Mouse (Mus musculus): ENCODE results near the gene Slc16a3. TPM values are rescaled to one million over a fixed set of nuclear protein-coding genes. Genes with fewer than 3 reads are reported as not detected.

Slc16a3 gene
- polyA plus RNA-seq, 1 experiment, result 9.7 TPM

GRCm38 (mm10) chr11:120973318-120973717 is 25.0 kb downstream of the Slc16a3 start:
- no peaks in the 10 kb centered on the region for H3K27me3 ChIP-seq (ENCODE audit: control insufficient read depth, insufficient read depth, insufficient read length)
- no peak for TF ChIP-seq TCF3 (IDR thresholded peaks at IDR 0.05; ENCODE audit: insufficient read length, low read depth)
- TF ChIP-seq REST (IDR thresholded peaks at IDR 0.05; ENCODE audit: insufficient read depth, insufficient read length), result no peak
- TF ChIP-seq TCF12 (IDR thresholded peaks at IDR 0.05; ENCODE audit: insufficient read depth, poor library complexity, severe bottlenecking), result no peak
- TF ChIP-seq USF1 (IDR thresholded peaks at IDR 0.05; ENCODE audit: low read depth), result no peak
- no peak for TF ChIP-seq MYOG (IDR thresholded peaks at IDR 0.05; ENCODE audit: control insufficient read depth in 1 of 3, insufficient read depth in 1 of 3, insufficient read length in 2 of 3, low read depth in 2 of 3)
- no peak for TF ChIP-seq E2F4 (IDR thresholded peaks at IDR 0.05; ENCODE audit: insufficient read depth)
- no peak for TF ChIP-seq MYOD1 (IDR thresholded peaks at IDR 0.05; ENCODE audit: control insufficient read depth in 1 of 3, insufficient read length in 2 of 3, low read depth in 2 of 3)
- TF ChIP-seq CEBPB (IDR thresholded peaks at IDR 0.05; ENCODE audit: insufficient read depth, poor library complexity, severe bottlenecking), result no peak
- no peak for TF ChIP-seq SRF (IDR thresholded peaks at IDR 0.05; ENCODE audit: control insufficient read depth, insufficient read length, low read depth)
- TF ChIP-seq POLR2A (IDR thresholded peaks at IDR 0.05; ENCODE audit: insufficient read length, low read depth), result no peak
- no peak for TF ChIP-seq MAX (IDR thresholded peaks at IDR 0.05; ENCODE audit: low read depth)
- TF ChIP-seq POLR2AphosphoS2 (IDR thresholded peaks at IDR 0.05; ENCODE audit: insufficient read length, low read depth), result no peak
- peaks cover 76% of the 10 kb centered on the region for H3K36me3 ChIP-seq (ENCODE audit: control insufficient read depth, insufficient read depth)
- H3ac ChIP-seq (ENCODE audit: control insufficient read depth, insufficient read length), result no peak overlapping the region
- H3K4me3 ChIP-seq, result no peak overlapping the region
- H3K4me2 ChIP-seq (ENCODE audit: low read depth), result no peak overlapping the region
- peaks cover 58% of the 10 kb centered on the region for H3K79me2 ChIP-seq (ENCODE audit: control insufficient read depth, insufficient read depth)

DNA sequence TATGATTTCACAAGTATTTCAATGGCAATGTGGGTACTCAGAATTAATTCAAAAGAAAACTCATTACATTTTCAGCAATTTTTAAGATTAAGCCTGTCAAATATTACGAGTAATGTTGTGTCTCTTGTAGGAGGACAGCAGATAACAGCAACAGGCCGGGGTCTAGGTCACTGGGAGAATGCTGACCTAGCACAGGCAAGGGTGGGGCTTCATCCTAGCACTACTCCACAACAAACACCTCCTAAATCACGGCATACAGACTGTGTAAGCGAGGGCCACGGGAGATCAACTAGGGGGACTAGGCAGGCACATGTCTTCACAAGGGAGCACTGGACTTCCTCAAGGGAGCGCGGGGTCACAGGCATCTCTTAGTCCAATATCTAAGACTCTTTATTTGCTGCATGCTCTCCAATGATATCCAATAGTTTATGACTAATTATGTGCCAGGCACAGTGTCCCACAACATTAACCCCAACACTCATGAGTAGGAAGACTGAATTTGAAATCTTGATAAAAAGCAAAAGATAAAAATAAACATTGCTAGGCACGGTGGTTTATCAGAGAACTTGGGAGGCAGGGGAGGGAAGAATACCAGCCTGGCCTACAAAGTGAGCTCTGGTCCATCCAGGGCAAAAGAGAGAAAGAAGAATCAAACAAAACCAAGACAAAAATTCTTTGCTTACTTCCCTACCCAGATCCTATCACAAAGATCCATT is 31.6 kb downstream of the Slc16a3 start:
- Histone ChIP-seq H3K4me2 (ENCODE audit: low read depth) (no peak overlapping the region), H3K27me3 (ENCODE audit: control insufficient read depth, insufficient read depth, insufficient read length) (no peaks in the 10 kb centered on the region), H3K79me2 (ENCODE audit: control insufficient read depth, insufficient read depth) (peaks cover 97% of the 10 kb centered on the region), H3K4me3 (no peak overlapping the region), H3ac (ENCODE audit: control insufficient read depth, insufficient read length) (no peak overlapping the region), H3K36me3 (ENCODE audit: control insufficient read depth, insufficient read depth) (peaks cover 75% of the 10 kb centered on the region)
- TF ChIP-seq MAX (IDR thresholded peaks at IDR 0.05; ENCODE audit: low read depth) (no peak), CEBPB (IDR thresholded peaks at IDR 0.05; ENCODE audit: insufficient read depth, poor library complexity, severe bottlenecking) (no peak), TCF3 (IDR thresholded peaks at IDR 0.05; ENCODE audit: insufficient read length, low read depth) (no peak), MYOG (IDR thresholded peaks at IDR 0.05; ENCODE audit: control insufficient read depth in 1 of 3, insufficient read depth in 1 of 3, insufficient read length in 2 of 3, low read depth in 2 of 3) (no peak), TCF12 (IDR thresholded peaks at IDR 0.05; ENCODE audit: insufficient read depth, poor library complexity, severe bottlenecking) (no peak), USF1 (IDR thresholded peaks at IDR 0.05; ENCODE audit: low read depth) (no peak), REST (IDR thresholded peaks at IDR 0.05; ENCODE audit: insufficient read depth, insufficient read length) (no peak), POLR2A (IDR thresholded peaks at IDR 0.05; ENCODE audit: insufficient read length, low read depth) (no peak), POLR2AphosphoS2 (IDR thresholded peaks at IDR 0.05; ENCODE audit: insufficient read length, low read depth) (no peak), SRF (IDR thresholded peaks at IDR 0.05; ENCODE audit: control insufficient read depth, insufficient read length, low read depth) (no peak), E2F4 (IDR thresholded peaks at IDR 0.05; ENCODE audit: insufficient read depth) (no peak), MYOD1 (IDR thresholded peaks at IDR 0.05; ENCODE audit: control insufficient read depth in 1 of 3, insufficient read length in 2 of 3, low read depth in 2 of 3) (no peak)

- H3ac ChIP-seq (ENCODE audit: control insufficient read depth, insufficient read length), result no peak overlapping the region
- H3K4me3 ChIP-seq, result no peak overlapping the region
- TF ChIP-seq POLR2A (IDR thresholded peaks at IDR 0.05; ENCODE audit: insufficient read length, low read depth) (no peak), MYOG (IDR thresholded peaks at IDR 0.05; ENCODE audit: control insufficient read depth in 1 of 3, insufficient read depth in 1 of 3, insufficient read length in 2 of 3, low read depth in 2 of 3) (no peak), TCF3 (IDR thresholded peaks at IDR 0.05; ENCODE audit: insufficient read length, low read depth) (no peak), USF1 (IDR thresholded peaks at IDR 0.05; ENCODE audit: low read depth) (no peak), MAX (IDR thresholded peaks at IDR 0.05; ENCODE audit: low read depth) (no peak), REST (IDR thresholded peaks at IDR 0.05; ENCODE audit: insufficient read depth, insufficient read length) (no peak), E2F4 (IDR thresholded peaks at IDR 0.05; ENCODE audit: insufficient read depth) (no peak), CEBPB (IDR thresholded peaks at IDR 0.05; ENCODE audit: insufficient read depth, poor library complexity, severe bottlenecking) (no peak), MYOD1 (IDR thresholded peaks at IDR 0.05; ENCODE audit: control insufficient read depth in 1 of 3, insufficient read length in 2 of 3, low read depth in 2 of 3) (no peak), SRF (IDR thresholded peaks at IDR 0.05; ENCODE audit: control insufficient read depth, insufficient read length, low read depth) (no peak), TCF12 (IDR thresholded peaks at IDR 0.05; ENCODE audit: insufficient read depth, poor library complexity, severe bottlenecking) (no peak), POLR2AphosphoS2 (IDR thresholded peaks at IDR 0.05; ENCODE audit: insufficient read length, low read depth) (no peak)
- H3K79me2 ChIP-seq (ENCODE audit: control insufficient read depth, insufficient read depth), result peaks cover 95% of the 10 kb centered on the region
- peaks cover 74% of the 10 kb centered on the region for H3K36me3 ChIP-seq (ENCODE audit: control insufficient read depth, insufficient read depth)
- H3K27me3 ChIP-seq (ENCODE audit: control insufficient read depth, insufficient read depth, insufficient read length), result no peaks in the 10 kb centered on the region
- H3K4me2 ChIP-seq (ENCODE audit: low read depth), result no peak overlapping the region
Observed at GRCm38 (mm10) chr11:120980427-120981035, 32.3 kb downstream of the Slc16a3 start.

DNA sequence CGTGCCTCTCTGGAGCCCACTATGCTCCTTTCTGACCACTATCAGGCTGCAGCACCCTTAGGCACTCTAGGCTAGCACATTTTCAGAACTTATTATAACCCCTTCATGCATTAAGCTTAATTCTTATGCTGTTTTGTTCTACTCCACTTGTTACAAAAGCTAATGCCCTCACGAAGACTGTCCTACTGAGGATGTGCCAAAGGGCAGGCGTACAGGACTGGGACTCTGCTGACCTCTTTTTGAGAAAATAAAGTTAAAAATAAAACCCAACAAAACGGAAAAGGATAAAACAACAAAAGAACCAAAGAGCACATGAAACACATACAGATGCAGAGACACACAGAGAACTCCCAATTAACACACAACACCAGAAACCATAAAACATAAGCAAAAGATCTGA is 33.4 kb downstream of the Slc16a3 start:
- H3K36me3 ChIP-seq (ENCODE audit: control insufficient read depth, insufficient read depth), result peaks cover 67% of the 10 kb centered on the region
- TF ChIP-seq TCF3 (IDR thresholded peaks at IDR 0.05; ENCODE audit: insufficient read length, low read depth) (no peak), POLR2A (IDR thresholded peaks at IDR 0.05; ENCODE audit: insufficient read length, low read depth) (no peak), E2F4 (IDR thresholded peaks at IDR 0.05; ENCODE audit: insufficient read depth) (no peak), SRF (IDR thresholded peaks at IDR 0.05; ENCODE audit: control insufficient read depth, insufficient read length, low read depth) (no peak), POLR2AphosphoS2 (IDR thresholded peaks at IDR 0.05; ENCODE audit: insufficient read length, low read depth) (no peak), TCF12 (IDR thresholded peaks at IDR 0.05; ENCODE audit: insufficient read depth, poor library complexity, severe bottlenecking) (no peak), MYOD1 (IDR thresholded peaks at IDR 0.05; ENCODE audit: control insufficient read depth in 1 of 3, insufficient read length in 2 of 3, low read depth in 2 of 3) (no peak), USF1 (IDR thresholded peaks at IDR 0.05; ENCODE audit: low read depth) (no peak), REST (IDR thresholded peaks at IDR 0.05; ENCODE audit: insufficient read depth, insufficient read length) (no peak), CEBPB (IDR thresholded peaks at IDR 0.05; ENCODE audit: insufficient read depth, poor library complexity, severe bottlenecking) (no peak), MAX (IDR thresholded peaks at IDR 0.05; ENCODE audit: low read depth) (no peak)
- no peaks in the 10 kb centered on the region for H3K27me3 ChIP-seq (ENCODE audit: control insufficient read depth, insufficient read depth, insufficient read length)
- no peak overlapping the region for H3K4me3 ChIP-seq
- no peak overlapping the region for H3K4me2 ChIP-seq (ENCODE audit: low read depth)
- no peak overlapping the region for H3ac ChIP-seq (ENCODE audit: control insufficient read depth, insufficient read length)
- H3K79me2 ChIP-seq (ENCODE audit: control insufficient read depth, insufficient read depth), result peaks cover 95% of the 10 kb centered on the region
